In the genomic region with DNA sequence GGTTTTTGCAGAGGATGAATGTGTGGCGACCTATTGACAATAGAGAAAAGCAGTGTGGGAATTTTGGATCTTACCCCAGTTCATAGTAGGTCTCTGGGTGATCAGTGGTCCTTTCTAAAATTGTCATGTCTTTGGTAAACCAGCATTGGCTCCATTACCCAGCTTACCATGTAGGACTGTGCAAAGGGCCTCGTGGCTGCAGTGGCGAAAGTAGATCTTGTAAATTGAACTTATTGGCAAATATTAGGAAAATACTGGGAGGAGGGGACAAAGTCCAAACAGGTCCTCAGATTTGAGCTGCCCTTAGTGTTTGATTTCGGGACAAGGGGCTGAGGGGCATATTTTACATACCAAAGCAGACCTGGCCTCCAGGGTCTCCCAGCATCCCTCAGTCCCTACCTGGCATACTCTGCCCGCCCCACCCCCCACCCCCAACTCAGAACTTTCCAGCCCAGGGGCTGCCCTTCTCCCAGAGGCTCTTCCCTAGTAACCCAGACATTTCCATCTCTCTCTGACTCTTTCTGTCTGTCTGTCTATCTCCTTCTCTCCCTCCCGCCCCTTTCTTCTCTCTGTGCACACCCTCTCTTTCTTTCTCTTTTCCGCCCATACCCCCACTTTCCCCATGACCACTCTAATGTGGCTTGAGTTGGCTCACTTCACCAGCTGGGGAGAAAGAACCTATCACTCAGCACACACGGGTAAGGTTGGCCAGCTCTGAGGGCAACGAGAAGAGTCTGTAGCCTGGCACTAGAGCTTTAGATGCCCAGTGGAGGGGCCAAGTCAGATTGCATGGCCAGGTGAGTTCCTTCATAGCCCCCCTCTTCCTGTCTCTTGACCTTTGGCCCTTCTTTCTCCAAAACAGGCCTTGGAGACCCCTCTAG, we compare ENCODE assay signal across 9 mouse cellular contexts. TPM values are rescaled to one million over a fixed set of nuclear protein-coding genes. Genes with fewer than 3 reads are reported as not detected.
DNase-seq lines count a peak whose midpoint lies in the region; ATAC-seq lines count a peak whose summit lies in the region.
"Had no signal": no experiment of that assay in that cellular context is flagged by ENCODE, and none has a peak within 500 bp of the region (broad histone marks: within the 10 kb centered on the region; RNA-seq: fewer than 3 reads in every experiment).

No protein-coding gene starts in this region.

- H3K9ac ChIP-seq in heart, embryonic 12.5 days: no peak overlapping the region; the same call in 1 of the 2 replicates
- H3K9ac ChIP-seq in hindbrain, embryonic 15.5 days: no peak overlapping the region
- no peak overlapping the region for H3K9ac ChIP-seq in stomach, embryonic 15.5 days
- H3K9ac ChIP-seq: neural tube, embryonic 12.5 days had no signal

- ATAC-seq in heart, embryonic 12.5 days (ENCODE audit: insufficient number of reproducible peaks, low FRiP score): no peak
- no peak for ATAC-seq in megakaryocyte, adult 5-6 weeks (ENCODE audit: poor library complexity, severe bottlenecking)
- no peak for ATAC-seq in hindbrain, embryonic 15.5 days (ENCODE audit: low FRiP score, low read depth)
- ATAC-seq in stomach, embryonic 15.5 days (ENCODE audit: insufficient read depth, low FRiP score, low read depth): no peak

- WGBS in heart, embryonic 12.5 days: 72% methylated on average over 9 of the region's 9 CpGs
- WGBS in hindbrain, embryonic 15.5 days: 71% methylated on average over 9 of the region's 9 CpGs
- 70% methylated on average over 9 of the region's 9 CpGs for WGBS in stomach, embryonic 15.5 days

- no peak overlapping the region for H3K4me3 ChIP-seq in heart, embryonic 12.5 days
- H3K4me3 ChIP-seq in megakaryocyte, embryonic 14.5 days (replicated peaks): peak overlapping the region; percentile 89
- H3K4me3 ChIP-seq in hindbrain, embryonic 15.5 days: no peak overlapping the region
- H3K4me3 ChIP-seq in stomach, embryonic 15.5 days (replicated peaks): no peak overlapping the region
- H3K4me3 ChIP-seq: neural tube, embryonic 12.5 days had no signal

- intact Hi-C loops in heart, postnatal 25 days (cut with DNase I): no loop called here

- H3K4me1 ChIP-seq in heart, embryonic 12.5 days (replicated peaks): peaks cover 82% of the 10 kb centered on the region
- H3K4me1 ChIP-seq in megakaryocyte, embryonic 14.5 days: peaks cover 100% of the 10 kb centered on the region
- peaks cover 50% of the 10 kb centered on the region for H3K4me1 ChIP-seq in hindbrain, embryonic 15.5 days (replicated peaks)
- peaks cover 54% of the 10 kb centered on the region for H3K4me1 ChIP-seq in stomach, embryonic 15.5 days

- H3K9me3 ChIP-seq in heart, embryonic 12.5 days (replicated peaks): no peaks in the 10 kb centered on the region
- H3K9me3 ChIP-seq in megakaryocyte, embryonic 14.5 days: no peaks in the 10 kb centered on the region
- H3K9me3 ChIP-seq in hindbrain, embryonic 15.5 days: no peaks in the 10 kb centered on the region
- H3K9me3 ChIP-seq in stomach, embryonic 15.5 days: no peaks in the 10 kb centered on the region
- H3K9me3 ChIP-seq: neural tube, embryonic 12.5 days had no signal

- peak overlapping the region; percentile 77 for H3K27ac ChIP-seq in heart, embryonic 12.5 days (ENCODE audit: poor library complexity, severe bottlenecking)
- 0 out of 2 replicates have a peak overlapping the region, but pooled peaks have one; percentile 1 for H3K27ac ChIP-seq in hindbrain, embryonic 15.5 days (replicated peaks)
- H3K27ac ChIP-seq in stomach, embryonic 15.5 days: peak overlapping the region; percentile 55; the same call in 1 of the 2 replicates
- H3K27ac ChIP-seq: neural tube, embryonic 12.5 days had no signal

- H3K36me3 ChIP-seq in heart, embryonic 12.5 days: peaks cover 27% of the 10 kb centered on the region
- H3K36me3 ChIP-seq in megakaryocyte, embryonic 14.5 days (replicated peaks; ENCODE audit: low read length): peaks cover 72% of the 10 kb centered on the region
- peaks cover 22% of the 10 kb centered on the region for H3K36me3 ChIP-seq in hindbrain, embryonic 15.5 days
- peaks cover 12% of the 10 kb centered on the region for H3K36me3 ChIP-seq in stomach, embryonic 15.5 days

- peak overlapping the region; percentile 36 for H3K4me2 ChIP-seq in heart, embryonic 12.5 days
- no peak overlapping the region for H3K4me2 ChIP-seq in hindbrain, embryonic 15.5 days
- H3K4me2 ChIP-seq in stomach, embryonic 15.5 days: no peak overlapping the region
- H3K4me2 ChIP-seq: neural tube, embryonic 12.5 days had no signal

- peaks cover 7% of the 10 kb centered on the region; the same call in 1 of the 2 replicates for H3K27me3 ChIP-seq in heart, embryonic 12.5 days (replicated peaks)
- H3K27me3 ChIP-seq in megakaryocyte, embryonic 14.5 days (replicated peaks): no peaks in the 10 kb centered on the region
- no peaks in the 10 kb centered on the region for H3K27me3 ChIP-seq in hindbrain, embryonic 15.5 days
- H3K27me3 ChIP-seq in stomach, embryonic 15.5 days (replicated peaks): no peaks in the 10 kb centered on the region
- H3K27me3 ChIP-seq: neural tube, embryonic 12.5 days had no signal

- DNase-seq in heart, postnatal 25 days (ENCODE audit: low spot score): no peak
- no peak for DNase-seq in embryo, embryonic 10.5 days (ENCODE audit: low spot score)
- no peak for DNase-seq in left cerebral cortex, adult 9 months (ENCODE audit: low spot score in 2 of 2)

RNA-seq across cellular contexts. Expression of a gene that starts 23.2 kb away (rescaled TPM):
- 6.7 and 8.4 TPM in 2 replicates for polyA plus RNA-seq in heart, embryonic 12.5 days (2016; fragmentation: Nextera tagmentation; extraction: Ambion mirVana)
- total RNA-seq in heart, postnatal 25 days (2021): 10 to 100 TPM; 20.9 to 24.7 TPM
- polyA plus RNA-seq in megakaryocyte, embryonic 14.5 days (2012; ENCODE audit: insufficient read depth, low replicate concordance): 230 and 1,256 TPM in 2 replicates
- 5.5 and 12.0 TPM in 2 replicates for total RNA-seq in megakaryocyte, adult 5-6 weeks (2015)
- 6.4 and 8.6 TPM in 2 replicates for total RNA-seq in megakaryocyte, adult 5-6 weeks (2017)
- polyA plus RNA-seq in hindbrain, embryonic 15.5 days (2015; fragmentation: Nextera tagmentation; extraction: Ambion mirVana): 19.3 and 25.9 TPM in 2 replicates
- polyA plus RNA-seq in stomach, embryonic 15.5 days (2015; fragmentation: Nextera tagmentation; extraction: Ambion mirVana): 12.0 and 14.9 TPM in 2 replicates

RNA-seq across cellular contexts. Expression of a gene that starts 58.2 kb away (rescaled TPM):
- polyA plus RNA-seq in heart, embryonic 12.5 days (2016; fragmentation: Nextera tagmentation; extraction: Ambion mirVana): 52.5 and 58.2 TPM in 2 replicates
- total RNA-seq in heart, postnatal 25 days (2021): 100 to 1,000 TPM; 168 to 194 TPM
- 1.3 and 4.3 TPM in 2 replicates for polyA plus RNA-seq in megakaryocyte, embryonic 14.5 days (2012; ENCODE audit: insufficient read depth, low replicate concordance)
- total RNA-seq in megakaryocyte, adult 5-6 weeks (2015): 29.5 and 41.5 TPM in 2 replicates
- 29.6 and 44.3 TPM in 2 replicates for total RNA-seq in megakaryocyte, adult 5-6 weeks (2017)
- polyA plus RNA-seq in hindbrain, embryonic 15.5 days (2015; fragmentation: Nextera tagmentation; extraction: Ambion mirVana): 29.9 and 33.5 TPM in 2 replicates
- polyA plus RNA-seq in stomach, embryonic 15.5 days (2015; fragmentation: Nextera tagmentation; extraction: Ambion mirVana): 68.8 and 74.5 TPM in 2 replicates

Comparison
In these comparisons a context has a peak if more than half of its experiments do, and no peak if none do; other contexts are left out.
1. H3K27ac ChIP-seq: peak in every context shown above with its lines; median percentile 77 in heart, embryonic 12.5 days; 55 in stomach, embryonic 15.5 days; 1 in hindbrain, embryonic 15.5 days.